ENCODE assay signal across 8 mouse cellular contexts in the genomic region with DNA sequence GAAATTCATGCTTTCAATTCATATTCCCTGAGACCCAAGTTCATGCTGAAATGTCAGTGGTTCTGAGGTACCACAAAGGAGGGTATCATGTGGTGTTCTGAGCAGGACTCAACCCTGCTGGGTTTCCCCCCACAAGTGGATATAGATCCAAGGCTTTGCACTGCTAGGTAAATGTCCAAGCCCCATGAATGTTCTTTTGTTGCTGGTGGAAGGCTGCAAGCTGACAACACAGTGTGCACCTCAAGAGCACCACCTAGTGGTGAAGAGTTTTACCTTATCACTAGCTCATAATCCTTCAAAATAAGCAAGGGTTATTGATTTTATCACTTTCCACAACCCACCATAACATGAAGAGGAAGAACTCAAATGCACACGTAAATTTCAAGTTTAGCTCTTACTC. TPM values are rescaled to one million over a fixed set of nuclear protein-coding genes. Genes with fewer than 3 reads are reported as not detected.
DNase-seq lines count a peak whose midpoint lies in the region; ATAC-seq and TF ChIP-seq lines count a peak whose summit lies in the region.

No protein-coding gene starts in this region.

- WGBS in kidney, postnatal 0 days: 23% methylated on average over 1 of the region's 1 CpGs
- WGBS in kidney, embryonic 14.5 days: 34% methylated on average over 1 of the region's 1 CpGs
- WGBS in embryonic facial prominence, embryonic 14.5 days: 32% methylated on average over 1 of the region's 1 CpGs
- 36% methylated on average over 1 of the region's 1 CpGs for WGBS in neural tube, embryonic 15.5 days

- peak; percentile 85 for TF ChIP-seq CTCF in kidney, postnatal 0 days (IDR thresholded peaks at IDR 0.05; ENCODE audit: low read depth)
- TF ChIP-seq CTCF in CH12.LX (conservative IDR thresholded peaks at IDR 0.05 in 1 of 2, IDR thresholded peaks at IDR 0.05 in 1 of 2; ENCODE audit: low read depth in 2 of 2, low read length in 2 of 2): peak; percentile 81 to 94

- peak; percentile 50 for TF ChIP-seq RAD21 in CH12.LX (IDR thresholded peaks at IDR 0.05; ENCODE audit: low read depth, low read length)

- H3K9ac ChIP-seq in kidney, postnatal 0 days (ENCODE audit: low read depth, low read length): no peak overlapping the region
- H3K9ac ChIP-seq in kidney, embryonic 14.5 days (ENCODE audit: low read depth, low read length): no peak overlapping the region
- H3K9ac ChIP-seq in CH12.LX (ENCODE audit: insufficient read depth, low read depth): no peak overlapping the region
- no peak overlapping the region for H3K9ac ChIP-seq in embryonic facial prominence, embryonic 14.5 days (ENCODE audit: low read depth, low read length)
- no peak overlapping the region for H3K9ac ChIP-seq in neural tube, embryonic 15.5 days (replicated peaks)

- H3K36me3 ChIP-seq in kidney, postnatal 0 days (ENCODE audit: insufficient read depth, low read length): peaks cover 84% of the 10 kb centered on the region
- H3K36me3 ChIP-seq in kidney, embryonic 14.5 days (ENCODE audit: control insufficient read depth, insufficient read depth, low read length): peaks cover 87% of the 10 kb centered on the region
- peaks cover 74 to 95% of the 10 kb centered on the region in 2 experiments for H3K36me3 ChIP-seq in CH12.LX (replicated peaks in 1 of 2; ENCODE audit: control insufficient read depth in 1 of 2, insufficient read depth in 1 of 2, low read length in 1 of 2)
- H3K36me3 ChIP-seq in embryonic facial prominence, embryonic 14.5 days (ENCODE audit: control insufficient read depth, insufficient read depth, low read length): peaks cover 94% of the 10 kb centered on the region
- peaks cover 86% of the 10 kb centered on the region for H3K36me3 ChIP-seq in neural tube, embryonic 15.5 days

- no peak for TF ChIP-seq POLR2A in CH12.LX (IDR thresholded peaks at IDR 0.05; ENCODE audit: low read depth, low read length)

- no peak for ATAC-seq in kidney, postnatal 0 days (replicated peaks; ENCODE audit: low FRiP score, low read depth)
- no peak for ATAC-seq in kidney, embryonic 14.5 days (ENCODE audit: low FRiP score, low TSS enrichment)
- no peak for ATAC-seq in embryonic facial prominence, embryonic 14.5 days (ENCODE audit: low read depth)
- peak; percentile 73; the same call in 1 of the 2 replicates for ATAC-seq in neural tube, embryonic 15.5 days (ENCODE audit: low FRiP score)

- no peaks in the 10 kb centered on the region for H3K79me2 ChIP-seq in CH12.LX (replicated peaks; ENCODE audit: control insufficient read depth, extremely low read depth, insufficient read depth, poor library complexity, severe bottlenecking)

- in situ Hi-C loops in CH12.LX (cut with MboI; ENCODE audit: low pct_ligation_motif_present, low pct_unique_long_range_greater_than_20kb, low sequenced_read_pairs): no loop called here

- no peak for TF ChIP-seq EP300 in CH12.LX (IDR thresholded peaks at IDR 0.05; ENCODE audit: low read length)

- no peaks in the 10 kb centered on the region for H3K9me3 ChIP-seq in kidney, postnatal 0 days (replicated peaks; ENCODE audit: low read length)
- no peaks in the 10 kb centered on the region for H3K9me3 ChIP-seq in kidney, embryonic 14.5 days (ENCODE audit: control insufficient read depth, low read length)
- H3K9me3 ChIP-seq in CH12.LX (replicated peaks; ENCODE audit: low read length): no peaks in the 10 kb centered on the region
- no peaks in the 10 kb centered on the region for H3K9me3 ChIP-seq in embryonic facial prominence, embryonic 14.5 days (ENCODE audit: control insufficient read depth, low read length)
- no peaks in the 10 kb centered on the region for H3K9me3 ChIP-seq in neural tube, embryonic 15.5 days (replicated peaks)

- DNase-seq in kidney, postnatal 0 days (ENCODE audit: low spot score): peak; percentile 77
- DNase-seq in CH12.LX (ENCODE audit: extremely low read depth) (peak; percentile 69), ZHBTc4 (ENCODE audit: low read depth, low spot score) (peak; percentile 69)
- peak; percentile 78 for DNase-seq in embryonic facial prominence, embryonic 14.5 days (ENCODE audit: low spot score)
- DNase-seq in left cerebral cortex, postnatal 4 days: peak; percentile 43
- no peak for DNase-seq in frontal cortex, postnatal 25 days (ENCODE audit: low spot score in 2 of 2)

- intact Hi-C loops in left cerebral cortex, postnatal 4 days (cut with DNase I): no loop called here

- no peak overlapping the region for H3K27ac ChIP-seq in kidney, postnatal 0 days
- H3K27ac ChIP-seq in kidney, embryonic 14.5 days (ENCODE audit: low read depth, low read length): no peak overlapping the region
- no peak overlapping the region for H3K27ac ChIP-seq in CH12.LX (ENCODE audit: insufficient read depth, low read depth)
- H3K27ac ChIP-seq in embryonic facial prominence, embryonic 14.5 days (replicated peaks; ENCODE audit: low read depth, low read length): no peak overlapping the region
- H3K27ac ChIP-seq in neural tube, embryonic 15.5 days (replicated peaks): peak overlapping the region; percentile 43; the same call in 1 of the 2 replicates

- dilution Hi-C loops in CH12.LX (cut with MboI; ENCODE audit: extremely low pct_ligation_motif_present, extremely low pct_unique_long_range_greater_than_20kb, low sequenced_read_pairs): no loop called here

- H3K4me1 ChIP-seq in kidney, postnatal 0 days (replicated peaks; ENCODE audit: insufficient read depth, low read length): no peaks in the 10 kb centered on the region
- H3K4me1 ChIP-seq in kidney, embryonic 14.5 days (ENCODE audit: control insufficient read depth, insufficient read depth, low read length): no peaks in the 10 kb centered on the region
- H3K4me1 ChIP-seq in CH12.LX (ENCODE audit: control insufficient read depth in 1 of 2, insufficient read depth in 2 of 2): peaks cover 0 to 6% of the 10 kb centered on the region in 2 experiments; a peak in 2 of 4 replicates
- H3K4me1 ChIP-seq in embryonic facial prominence, embryonic 14.5 days (ENCODE audit: control insufficient read depth, insufficient read depth, low read length): no peaks in the 10 kb centered on the region
- H3K4me1 ChIP-seq in neural tube, embryonic 15.5 days: no peaks in the 10 kb centered on the region

- no peaks in the 10 kb centered on the region for H3K27me3 ChIP-seq in kidney, postnatal 0 days (ENCODE audit: insufficient read depth, low read length)
- no peaks in the 10 kb centered on the region for H3K27me3 ChIP-seq in kidney, embryonic 14.5 days (ENCODE audit: control insufficient read depth, insufficient read depth, low read length)
- H3K27me3 ChIP-seq in CH12.LX (replicated peaks): no peaks in the 10 kb centered on the region
- H3K27me3 ChIP-seq in embryonic facial prominence, embryonic 14.5 days (replicated peaks; ENCODE audit: control insufficient read depth, insufficient read depth, low read length): no peaks in the 10 kb centered on the region
- no peaks in the 10 kb centered on the region for H3K27me3 ChIP-seq in neural tube, embryonic 15.5 days (replicated peaks)

- no peak overlapping the region for H3K4me2 ChIP-seq in kidney, postnatal 0 days (ENCODE audit: low read length)
- no peak overlapping the region for H3K4me2 ChIP-seq in kidney, embryonic 14.5 days (replicated peaks; ENCODE audit: low read depth, low read length)
- no peak overlapping the region for H3K4me2 ChIP-seq in CH12.LX (ENCODE audit: insufficient read depth, low read depth, poor library complexity, severe bottlenecking)
- no peak overlapping the region for H3K4me2 ChIP-seq in embryonic facial prominence, embryonic 14.5 days (ENCODE audit: low read depth, low read length)
- H3K4me2 ChIP-seq in neural tube, embryonic 15.5 days: no peak overlapping the region

- no peak overlapping the region for H3K4me3 ChIP-seq in kidney, postnatal 0 days (replicated peaks; ENCODE audit: low read depth, low read length)
- H3K4me3 ChIP-seq in kidney, embryonic 14.5 days (ENCODE audit: low read length): no peak overlapping the region
- no peak overlapping the region for H3K4me3 ChIP-seq in CH12.LX (replicated peaks in 1 of 3; ENCODE audit: low read depth in 2 of 3, low read length in 2 of 3, poor library complexity in 1 of 3)
- H3K4me3 ChIP-seq in embryonic facial prominence, embryonic 14.5 days (ENCODE audit: low read depth, low read length): no peak overlapping the region
- no peak overlapping the region for H3K4me3 ChIP-seq in neural tube, embryonic 15.5 days (replicated peaks)

RNA-seq across cellular contexts. Expression of gene Car15, which starts 10.8 kb away (rescaled TPM):
- polyA plus RNA-seq in kidney, postnatal 0 days (2015; fragmentation: Nextera tagmentation; extraction: Ambion mirVana): 131 and 147 TPM in 2 replicates
- polyA plus RNA-seq in kidney, embryonic 14.5 days (2014; fragmentation: Nextera tagmentation; extraction: Ambion mirVana): 2.7 and 2.9 TPM in 2 replicates
- total RNA-seq in CH12.LX (2012; rRNA removed) (1.6 and 1.9 TPM in 2 replicates), CH12.LX (2014; rRNA removed) (1.5 TPM in 2 replicates)
- 2.5 and 3.9 TPM in 2 replicates for polyA plus RNA-seq in CH12.LX (2012; ENCODE audit: insufficient read length, low read depth)
- 2.4 and 3.0 TPM in 2 replicates for polyA plus RNA-seq in embryonic facial prominence, embryonic 14.5 days (2014; fragmentation: Nextera tagmentation; extraction: Ambion mirVana)
- total RNA-seq in left cerebral cortex, postnatal 4 days (2021): 1 to 10 TPM; 6.8 to 7.1 TPM
- 2.8 and 3.2 TPM in 2 replicates for polyA plus RNA-seq in neural tube, embryonic 15.5 days (2015; fragmentation: Nextera tagmentation; extraction: Ambion mirVana)

RNA-seq across cellular contexts. Expression of gene B830017H08Rik, which starts 16.0 kb away (rescaled TPM):
- polyA plus RNA-seq in kidney, postnatal 0 days (2015; fragmentation: Nextera tagmentation; extraction: Ambion mirVana): 1.7 and 2.2 TPM in 2 replicates
- polyA plus RNA-seq in kidney, embryonic 14.5 days (2014; fragmentation: Nextera tagmentation; extraction: Ambion mirVana): not detected in 2 replicates
- total RNA-seq in CH12.LX (2012; rRNA removed) (0.08 TPM in 1 of 2 replicates, not detected in the other), CH12.LX (2014; rRNA removed) (not detected in 2 replicates)
- polyA plus RNA-seq in CH12.LX (2012; ENCODE audit: insufficient read length, low read depth): not detected in 2 replicates
- polyA plus RNA-seq in embryonic facial prominence, embryonic 14.5 days (2014; fragmentation: Nextera tagmentation; extraction: Ambion mirVana): 0.26 and 0.46 TPM in 2 replicates
- total RNA-seq in left cerebral cortex, postnatal 4 days (2021): 1 to 10 TPM; 3.9 to 4.3 TPM
- polyA plus RNA-seq in neural tube, embryonic 15.5 days (2015; fragmentation: Nextera tagmentation; extraction: Ambion mirVana): 4.0 and 5.3 TPM in 2 replicates

RNA-seq across cellular contexts. Expression of gene Gm20518, which starts 42.5 kb away (rescaled TPM):
- polyA plus RNA-seq in kidney, postnatal 0 days (2015; fragmentation: Nextera tagmentation; extraction: Ambion mirVana): 2.8 and 3.4 TPM in 2 replicates
- 0.23 and 0.31 TPM in 2 replicates for polyA plus RNA-seq in kidney, embryonic 14.5 days (2014; fragmentation: Nextera tagmentation; extraction: Ambion mirVana)
- 0.21 and 0.42 TPM in 2 replicates for total RNA-seq in CH12.LX (2012; rRNA removed)
- 0.16 and 0.18 TPM in 2 replicates for total RNA-seq in CH12.LX (2014; rRNA removed)
- 0.68 and 0.91 TPM in 2 replicates for polyA plus RNA-seq in CH12.LX (2012; ENCODE audit: insufficient read length, low read depth)
- 0.12 and 0.19 TPM in 2 replicates for polyA plus RNA-seq in embryonic facial prominence, embryonic 14.5 days (2014; fragmentation: Nextera tagmentation; extraction: Ambion mirVana)
- total RNA-seq in left cerebral cortex, postnatal 4 days (2021): 1 to 10 TPM in 1 of 2 experiments, under 1 TPM in 1; 0.77 to 1.2 TPM
- 0.35 and 0.40 TPM in 2 replicates for polyA plus RNA-seq in neural tube, embryonic 15.5 days (2015; fragmentation: Nextera tagmentation; extraction: Ambion mirVana)

RNA-seq across cellular contexts. Expression of gene Tssk1, which starts 45.1 kb away (rescaled TPM):
- polyA plus RNA-seq in kidney, postnatal 0 days (2015; fragmentation: Nextera tagmentation; extraction: Ambion mirVana): 0.05 TPM in 1 of 2 replicates, not detected in the other
- not detected in 2 replicates for polyA plus RNA-seq in kidney, embryonic 14.5 days (2014; fragmentation: Nextera tagmentation; extraction: Ambion mirVana)
- total RNA-seq in CH12.LX (2012; rRNA removed) (0.04 TPM in 1 of 2 replicates, not detected in the other), CH12.LX (2014; rRNA removed) (not detected in 2 replicates)
- 0.15 and 0.16 TPM in 2 replicates for polyA plus RNA-seq in CH12.LX (2012; ENCODE audit: insufficient read length, low read depth)
- not detected in 2 replicates for polyA plus RNA-seq in embryonic facial prominence, embryonic 14.5 days (2014; fragmentation: Nextera tagmentation; extraction: Ambion mirVana)
- total RNA-seq in left cerebral cortex, postnatal 4 days (2021): not detected
- polyA plus RNA-seq in neural tube, embryonic 15.5 days (2015; fragmentation: Nextera tagmentation; extraction: Ambion mirVana): not detected in 2 replicates

RNA-seq across cellular contexts. Expression of gene Dgcr2, which starts 49.4 kb away (rescaled TPM):
- 57.8 and 65.4 TPM in 2 replicates for polyA plus RNA-seq in kidney, postnatal 0 days (2015; fragmentation: Nextera tagmentation; extraction: Ambion mirVana)
- 73.0 and 91.7 TPM in 2 replicates for polyA plus RNA-seq in kidney, embryonic 14.5 days (2014; fragmentation: Nextera tagmentation; extraction: Ambion mirVana)
- 48.0 and 52.5 TPM in 2 replicates for total RNA-seq in CH12.LX (2012; rRNA removed)
- total RNA-seq in CH12.LX (2014; rRNA removed): 36.9 and 41.5 TPM in 2 replicates
- 45.2 and 54.8 TPM in 2 replicates for polyA plus RNA-seq in CH12.LX (2012; ENCODE audit: insufficient read length, low read depth)
- polyA plus RNA-seq in embryonic facial prominence, embryonic 14.5 days (2014; fragmentation: Nextera tagmentation; extraction: Ambion mirVana): 81.9 and 86.8 TPM in 2 replicates
- 100 to 1,000 TPM; 116 to 123 TPM for total RNA-seq in left cerebral cortex, postnatal 4 days (2021)
- 97.7 and 99.0 TPM in 2 replicates for polyA plus RNA-seq in neural tube, embryonic 15.5 days (2015; fragmentation: Nextera tagmentation; extraction: Ambion mirVana)

Comparison
In these comparisons a context has a peak if more than half of its experiments do, and no peak if none do; other contexts are left out.
1. RNA of gene Car15, which starts 10.8 kb away (polyA plus RNA-seq): 131 to 147 TPM in kidney, postnatal 0 days; 2.5 to 3.9 TPM in CH12.LX, 2.8 to 3.2 TPM in neural tube, embryonic 15.5 days, 2.7 to 2.9 TPM in kidney, embryonic 14.5 days and 2.4 to 3.0 TPM in embryonic facial prominence, embryonic 14.5 days; every median in the first group is over 10 times any median in the second.
2. DNase-seq: peak in kidney, postnatal 0 days (single experiment), CH12.LX (single experiment), ZHBTc4 (single experiment), embryonic facial prominence, embryonic 14.5 days (single experiment) and left cerebral cortex, postnatal 4 days (single experiment); none in frontal cortex, postnatal 25 days (0 of 2).